ENCODE assay signal across 19 mouse cellular contexts in genomic region chr11:75688132-75688531, GRCm38 (mm10). TPM values are rescaled to one million over a fixed set of nuclear protein-coding genes. Genes with fewer than 3 reads are reported as not detected.
A peak's percentile ranks its signal among the peaks of the same experiment; 100 is the strongest.
DNase-seq lines count a peak whose midpoint lies in the region; ATAC-seq and TF ChIP-seq lines count a peak whose summit lies in the region.
"Had no signal": no experiment of that assay in that cellular context is flagged by ENCODE, and none has a peak within 500 bp of the region (broad histone marks: within the 10 kb centered on the region; RNA-seq: fewer than 3 reads in every experiment).

No protein-coding gene starts in this region.

- no peak for DNase-seq in heart, postnatal 4 days
- DNase-seq in kidney, postnatal 14 days: no peak
- DNase-seq in CH12.LX (ENCODE audit: extremely low read depth): no peak
- peak; percentile 62 for DNase-seq in NIH3T3 (ENCODE audit: low read depth)
- DNase-seq: adrenal gland, postnatal 14 days; cerebellum, adult 9-11 months; forebrain, postnatal 0 days; lung, postnatal 10 days; right cerebral cortex, adult 18-20 months had no signal

- WGBS in heart, embryonic 13.5 days: 83% methylated on average over 2 of the region's 2 CpGs
- 71% methylated on average over 2 of the region's 2 CpGs for WGBS in kidney, embryonic 15.5 days
- 92% methylated on average over 2 of the region's 2 CpGs for WGBS in hindbrain, embryonic 13.5 days

- no peak for TF ChIP-seq POLR2A in CH12.LX (IDR thresholded peaks at IDR 0.05; ENCODE audit: low read depth, low read length)

- peaks cover 52% of the 10 kb centered on the region for H3K36me3 ChIP-seq in heart, embryonic 13.5 days
- H3K36me3 ChIP-seq in kidney, embryonic 15.5 days: peaks cover 62% of the 10 kb centered on the region
- H3K36me3 ChIP-seq in CH12.LX (replicated peaks in 1 of 2; ENCODE audit: control insufficient read depth in 1 of 2, insufficient read depth in 1 of 2, low read length in 1 of 2): peaks cover 23 to 79% of the 10 kb centered on the region in 2 experiments
- H3K36me3 ChIP-seq in hindbrain, embryonic 13.5 days: peaks cover 21% of the 10 kb centered on the region

- H3K9ac ChIP-seq in heart, embryonic 13.5 days: no peak overlapping the region
- no peak overlapping the region for H3K9ac ChIP-seq in kidney, embryonic 15.5 days
- H3K9ac ChIP-seq in CH12.LX (ENCODE audit: insufficient read depth, low read depth): no peak overlapping the region
- no peak overlapping the region for H3K9ac ChIP-seq in hindbrain, embryonic 13.5 days
- H3K9ac ChIP-seq: embryonic facial prominence, embryonic 13.5 days; forebrain, postnatal 0 days; hindbrain, embryonic 14.5 days; midbrain, embryonic 13.5 days; neural tube, embryonic 13.5 days had no signal

- peak overlapping the region; percentile 45 for H3K27ac ChIP-seq in heart, embryonic 13.5 days (replicated peaks)
- H3K27ac ChIP-seq in kidney, embryonic 15.5 days: peak overlapping the region; percentile 61
- no peak overlapping the region for H3K27ac ChIP-seq in CH12.LX (ENCODE audit: insufficient read depth, low read depth)
- no peak overlapping the region for H3K27ac ChIP-seq in hindbrain, embryonic 13.5 days
- H3K27ac ChIP-seq: embryonic facial prominence, embryonic 13.5 days; forebrain, embryonic 10.5 days; hindbrain, embryonic 14.5 days; intestine, embryonic 15.5 days; limb, embryonic 10.5 days; midbrain, embryonic 13.5 days; neural tube, embryonic 13.5 days had no signal

- in situ Hi-C loops in CH12.LX (cut with MboI; ENCODE audit: low pct_ligation_motif_present, low pct_unique_long_range_greater_than_20kb, low sequenced_read_pairs): no loop called here

- TF ChIP-seq CTCF in CH12.LX (conservative IDR thresholded peaks at IDR 0.05 in 1 of 2, IDR thresholded peaks at IDR 0.05 in 1 of 2; ENCODE audit: low read depth in 2 of 2, low read length in 2 of 2): no peak

- dilution Hi-C loops in CH12.LX (cut with MboI; ENCODE audit: extremely low pct_ligation_motif_present, extremely low pct_unique_long_range_greater_than_20kb, low sequenced_read_pairs): no loop called here

- no peak overlapping the region for H3K4me3 ChIP-seq in heart, embryonic 13.5 days
- no peak overlapping the region for H3K4me3 ChIP-seq in kidney, embryonic 15.5 days (replicated peaks)
- H3K4me3 ChIP-seq in CH12.LX (replicated peaks in 1 of 3; ENCODE audit: low read depth in 2 of 3, low read length in 2 of 3, poor library complexity in 1 of 3): no peak overlapping the region
- no peak overlapping the region for H3K4me3 ChIP-seq in hindbrain, embryonic 13.5 days
- H3K4me3 ChIP-seq: embryonic facial prominence, embryonic 13.5 days; forebrain, embryonic 10.5 days; intestine, embryonic 15.5 days; limb, embryonic 10.5 days; midbrain, embryonic 13.5 days; neural tube, embryonic 13.5 days had no signal

- peaks cover 71% of the 10 kb centered on the region for H3K79me2 ChIP-seq in CH12.LX (replicated peaks; ENCODE audit: control insufficient read depth, extremely low read depth, insufficient read depth, poor library complexity, severe bottlenecking)

- peaks cover 28% of the 10 kb centered on the region for H3K4me1 ChIP-seq in heart, embryonic 13.5 days
- peaks cover 8% of the 10 kb centered on the region for H3K4me1 ChIP-seq in kidney, embryonic 15.5 days
- H3K4me1 ChIP-seq in CH12.LX (ENCODE audit: control insufficient read depth in 1 of 2, insufficient read depth in 2 of 2): peaks cover 11 to 42% of the 10 kb centered on the region in 2 experiments
- peaks cover 6% of the 10 kb centered on the region; the same call in 1 of the 2 replicates for H3K4me1 ChIP-seq in hindbrain, embryonic 13.5 days (replicated peaks)
- H3K4me1 ChIP-seq: forebrain, embryonic 10.5 days; limb, embryonic 10.5 days had no signal

- no peak for ATAC-seq in heart, embryonic 13.5 days (ENCODE audit: extremely low read depth, insufficient number of reproducible peaks, low FRiP score, low TSS enrichment)
- no peak for ATAC-seq in kidney, embryonic 15.5 days (replicated peaks; ENCODE audit: low FRiP score)
- no peak for ATAC-seq in hindbrain, embryonic 13.5 days (ENCODE audit: low FRiP score)
- ATAC-seq: forebrain, postnatal 0 days; intestine, embryonic 15.5 days; midbrain, embryonic 13.5 days had no signal

- no peak overlapping the region for H3K4me2 ChIP-seq in heart, embryonic 13.5 days
- H3K4me2 ChIP-seq in kidney, embryonic 15.5 days: no peak overlapping the region
- no peak overlapping the region for H3K4me2 ChIP-seq in CH12.LX (ENCODE audit: insufficient read depth, low read depth, poor library complexity, severe bottlenecking)
- H3K4me2 ChIP-seq in hindbrain, embryonic 13.5 days: no peak overlapping the region
- H3K4me2 ChIP-seq: embryonic facial prominence, embryonic 13.5 days; hindbrain, embryonic 14.5 days; intestine, embryonic 15.5 days; midbrain, embryonic 13.5 days; neural tube, embryonic 13.5 days had no signal

- no peaks in the 10 kb centered on the region for H3K9me3 ChIP-seq in heart, embryonic 13.5 days
- H3K9me3 ChIP-seq in kidney, embryonic 15.5 days (replicated peaks): no peaks in the 10 kb centered on the region
- no peaks in the 10 kb centered on the region for H3K9me3 ChIP-seq in CH12.LX (replicated peaks; ENCODE audit: low read length)
- H3K9me3 ChIP-seq in hindbrain, embryonic 13.5 days: no peaks in the 10 kb centered on the region
- H3K9me3 ChIP-seq: embryonic facial prominence, embryonic 13.5 days; forebrain, embryonic 10.5 days; intestine, embryonic 15.5 days; limb, embryonic 10.5 days; midbrain, embryonic 13.5 days; neural tube, embryonic 13.5 days had no signal

- TF ChIP-seq EP300 in CH12.LX (IDR thresholded peaks at IDR 0.05; ENCODE audit: low read length): no peak

- H3K27me3 ChIP-seq in heart, embryonic 13.5 days (replicated peaks): no peaks in the 10 kb centered on the region
- no peaks in the 10 kb centered on the region for H3K27me3 ChIP-seq in kidney, embryonic 15.5 days
- H3K27me3 ChIP-seq in CH12.LX (replicated peaks): no peaks in the 10 kb centered on the region
- H3K27me3 ChIP-seq in hindbrain, embryonic 13.5 days: no peaks in the 10 kb centered on the region
- H3K27me3 ChIP-seq: embryonic facial prominence, embryonic 13.5 days; intestine, embryonic 15.5 days; midbrain, embryonic 13.5 days; neural tube, embryonic 13.5 days had no signal

- TF ChIP-seq RAD21 in CH12.LX (IDR thresholded peaks at IDR 0.05; ENCODE audit: low read depth, low read length): no peak

TF ChIP-seq in CH12.LX, 34 proteins besides CTCF, POLR2A, EP300 and RAD21:
- no peak for TF ChIP-seq NELFE (IDR thresholded peaks at IDR 0.05; ENCODE audit: low read depth, low read length)
- peak; percentile 48; the same call in 1 of the 2 replicates for TF ChIP-seq ZNF384 (IDR thresholded peaks at IDR 0.05; ENCODE audit: low read depth, low read length)
- no peak for TF ChIP-seq MAZ (IDR thresholded peaks at IDR 0.05; ENCODE audit: low read depth, low read length)
- TF ChIP-seq ZKSCAN1 (IDR thresholded peaks at IDR 0.05; ENCODE audit: borderline replicate concordance, low read depth, low read length): no peak
- TF ChIP-seq NRF1 (IDR thresholded peaks at IDR 0.05; ENCODE audit: low read depth, low read length): no peak
- TF ChIP-seq MAFK (IDR thresholded peaks at IDR 0.05; ENCODE audit: insufficient replicate concordance, low read length): no peak
- TF ChIP-seq KAT2A (IDR thresholded peaks at IDR 0.05; ENCODE audit: insufficient replicate concordance, low read length): no peak
- TF ChIP-seq IRF4 (IDR thresholded peaks at IDR 0.05; ENCODE audit: low read depth, low read length): no peak

RNA-seq across cellular contexts. Expression of gene Crk, which starts 9.1 kb away (rescaled TPM):
- polyA plus RNA-seq in heart, embryonic 13.5 days (2015; fragmentation: Nextera tagmentation; extraction: Ambion mirVana): 84.8 and 93.1 TPM in 2 replicates
- total RNA-seq in heart, postnatal 4 days (2021): 100 to 1,000 TPM; 117 to 123 TPM
- polyA plus RNA-seq in kidney, embryonic 15.5 days (2015; fragmentation: Nextera tagmentation; extraction: Ambion mirVana): 119 and 131 TPM in 2 replicates
- total RNA-seq in CH12.LX (2012; rRNA removed) (37.8 and 42.2 TPM in 2 replicates), CH12.LX (2014; rRNA removed) (39.9 and 44.3 TPM in 2 replicates)
- 44.6 and 46.1 TPM in 2 replicates for polyA plus RNA-seq in CH12.LX (2012; ENCODE audit: insufficient read length, low read depth)
- 120 TPM in 2 replicates for polyA plus RNA-seq in hindbrain, embryonic 13.5 days (2015; fragmentation: Nextera tagmentation; extraction: Ambion mirVana)

RNA-seq across cellular contexts. Expression of gene Myo1c, which starts 37.8 kb away (rescaled TPM):
- 58.4 and 58.7 TPM in 2 replicates for polyA plus RNA-seq in heart, embryonic 13.5 days (2015; fragmentation: Nextera tagmentation; extraction: Ambion mirVana)
- total RNA-seq in heart, postnatal 4 days (2021): 100 to 1,000 TPM; 158 to 160 TPM
- polyA plus RNA-seq in kidney, embryonic 15.5 days (2015; fragmentation: Nextera tagmentation; extraction: Ambion mirVana): 59.8 and 67.6 TPM in 2 replicates
- 41.1 and 47.3 TPM in 2 replicates for total RNA-seq in CH12.LX (2012; rRNA removed)
- total RNA-seq in CH12.LX (2014; rRNA removed): 21.9 and 24.8 TPM in 2 replicates
- 46.6 and 52.0 TPM in 2 replicates for polyA plus RNA-seq in CH12.LX (2012; ENCODE audit: insufficient read length, low read depth)
- polyA plus RNA-seq in hindbrain, embryonic 13.5 days (2015; fragmentation: Nextera tagmentation; extraction: Ambion mirVana): 8.8 and 9.6 TPM in 2 replicates

RNA-seq across cellular contexts. Expression of gene Ywhae, which starts 44.5 kb away (rescaled TPM):
- 681 and 729 TPM in 2 replicates for polyA plus RNA-seq in heart, embryonic 13.5 days (2015; fragmentation: Nextera tagmentation; extraction: Ambion mirVana)
- total RNA-seq in heart, postnatal 4 days (2021): 100 to 1,000 TPM; 826 to 885 TPM
- 963 and 1,014 TPM in 2 replicates for polyA plus RNA-seq in kidney, embryonic 15.5 days (2015; fragmentation: Nextera tagmentation; extraction: Ambion mirVana)
- 348 and 421 TPM in 2 replicates for total RNA-seq in CH12.LX (2012; rRNA removed)
- 129 and 130 TPM in 2 replicates for total RNA-seq in CH12.LX (2014; rRNA removed)
- 1,436 and 1,665 TPM in 2 replicates for polyA plus RNA-seq in CH12.LX (2012; ENCODE audit: insufficient read length, low read depth)
- polyA plus RNA-seq in hindbrain, embryonic 13.5 days (2015; fragmentation: Nextera tagmentation; extraction: Ambion mirVana): 1,500 and 1,527 TPM in 2 replicates

RNA-seq across cellular contexts. Expression of gene Inpp5k, which starts 57.3 kb away (rescaled TPM):
- polyA plus RNA-seq in heart, embryonic 13.5 days (2015; fragmentation: Nextera tagmentation; extraction: Ambion mirVana): 18.9 and 20.9 TPM in 2 replicates
- 10 to 100 TPM; 23.4 to 26.9 TPM for total RNA-seq in heart, postnatal 4 days (2021)
- 26.6 and 28.7 TPM in 2 replicates for polyA plus RNA-seq in kidney, embryonic 15.5 days (2015; fragmentation: Nextera tagmentation; extraction: Ambion mirVana)
- total RNA-seq in CH12.LX (2012; rRNA removed) (25.5 and 31.2 TPM in 2 replicates), CH12.LX (2014; rRNA removed) (40.7 and 41.9 TPM in 2 replicates)
- polyA plus RNA-seq in CH12.LX (2012; ENCODE audit: insufficient read length, low read depth): 30.5 and 35.6 TPM in 2 replicates
- 38.8 and 41.2 TPM in 2 replicates for polyA plus RNA-seq in hindbrain, embryonic 13.5 days (2015; fragmentation: Nextera tagmentation; extraction: Ambion mirVana)

Comparison
In these comparisons a context has a peak if more than half of its experiments do, and no peak if none do; other contexts are left out.
1. H3K27ac ChIP-seq: peak in heart, embryonic 13.5 days (single experiment) and kidney, embryonic 15.5 days (single experiment); none in CH12.LX (single experiment) and hindbrain, embryonic 13.5 days (single experiment).